Comparison of ENCODE assay signal across 8 mouse cellular contexts in genomic region chr2:127541185-127541584, GRCm38 (mm10). TPM values are rescaled to one million over a fixed set of nuclear protein-coding genes. Genes with fewer than 3 reads are reported as not detected.
DNase-seq lines count a peak whose midpoint lies in the region; ATAC-seq lines count a peak whose summit lies in the region.

Gene Prom2 (minus strand): TSS chr2:127541467.

- H3K4me2 ChIP-seq in embryonic facial prominence, embryonic 14.5 days (ENCODE audit: low read depth, low read length) = peak within 1 kb of the TSS; percentile 31
- H3K4me2 ChIP-seq in kidney, embryonic 14.5 days (replicated peaks; ENCODE audit: low read depth, low read length) = peak within 1 kb of the TSS; percentile 29
- H3K4me2 ChIP-seq in midbrain, embryonic 11.5 days = peak within 1 kb of the TSS; percentile 31

- ATAC-seq in embryonic facial prominence, embryonic 14.5 days (ENCODE audit: low read depth) = peak; percentile 82; the same call in 1 of the 2 replicates
- peak; percentile 82 for ATAC-seq in kidney, embryonic 14.5 days (ENCODE audit: low FRiP score, low TSS enrichment)
- no peak for ATAC-seq in midbrain, embryonic 11.5 days (ENCODE audit: low FRiP score)
- ATAC-seq in megakaryocyte progenitor cell, adult 5-6 weeks (replicated peaks; ENCODE audit: poor library complexity) = no peak

- no peaks in the 10 kb centered on the region for H3K4me1 ChIP-seq in embryonic facial prominence, embryonic 14.5 days (ENCODE audit: control insufficient read depth, insufficient read depth, low read length)
- 0 out of 2 replicates have a peak, but pooled peaks cover 5% of the 10 kb centered on the region for H3K4me1 ChIP-seq in kidney, embryonic 14.5 days (ENCODE audit: control insufficient read depth, insufficient read depth, low read length)
- H3K4me1 ChIP-seq in midbrain, embryonic 11.5 days (ENCODE audit: control insufficient read depth, insufficient read depth, low read length) = peaks cover 5% of the 10 kb centered on the region; the same call in 1 of the 2 replicates

- H3K4me3 ChIP-seq in embryonic facial prominence, embryonic 14.5 days (ENCODE audit: low read depth, low read length) = peak within 1 kb of the TSS; percentile 26
- H3K4me3 ChIP-seq in kidney, embryonic 14.5 days (ENCODE audit: low read length) = peak within 1 kb of the TSS; percentile 9
- H3K4me3 ChIP-seq in midbrain, embryonic 11.5 days (ENCODE audit: low read depth, low read length) = 0 out of 2 replicates have a peak within 1 kb of the TSS, but pooled peaks have one; percentile 7

- peak within 1 kb of the TSS; percentile 45 for H3K9ac ChIP-seq in embryonic facial prominence, embryonic 14.5 days (ENCODE audit: low read depth, low read length)
- H3K9ac ChIP-seq in kidney, embryonic 14.5 days (ENCODE audit: low read depth, low read length) = no peak within 1 kb of the TSS; the same call in 1 of the 2 replicates
- H3K9ac ChIP-seq in midbrain, embryonic 11.5 days (ENCODE audit: low read length) = peak within 1 kb of the TSS; percentile 38; the same call in 1 of the 2 replicates

- H3K9me3 ChIP-seq in embryonic facial prominence, embryonic 14.5 days (ENCODE audit: control insufficient read depth, low read length) = no peaks in the 10 kb centered on the region
- no peaks in the 10 kb centered on the region for H3K9me3 ChIP-seq in kidney, embryonic 14.5 days (ENCODE audit: control insufficient read depth, low read length)
- no peaks in the 10 kb centered on the region for H3K9me3 ChIP-seq in midbrain, embryonic 11.5 days (ENCODE audit: control insufficient read depth, low read length)

- H3K36me3 ChIP-seq in embryonic facial prominence, embryonic 14.5 days (ENCODE audit: control insufficient read depth, insufficient read depth, low read length) = no peaks in the 10 kb centered on the region
- no peaks in the 10 kb centered on the region for H3K36me3 ChIP-seq in kidney, embryonic 14.5 days (ENCODE audit: control insufficient read depth, insufficient read depth, low read length)
- no peaks in the 10 kb centered on the region for H3K36me3 ChIP-seq in midbrain, embryonic 11.5 days (ENCODE audit: control insufficient read depth, insufficient read depth, low read length)

- 4% methylated on average over 11 of the region's 29 CpGs for whole genome bisulfite sequencing in embryonic facial prominence, embryonic 14.5 days
- WGBS in kidney, embryonic 14.5 days = 1% methylated on average over 29 of the region's 29 CpGs
- 2% methylated on average over 28 of the region's 29 CpGs for WGBS in midbrain, embryonic 11.5 days

- H3K27ac ChIP-seq in embryonic facial prominence, embryonic 14.5 days (replicated peaks; ENCODE audit: low read depth, low read length) = no peak within 1 kb of the TSS
- no peak within 1 kb of the TSS for H3K27ac ChIP-seq in kidney, embryonic 14.5 days (ENCODE audit: low read depth, low read length)
- H3K27ac ChIP-seq in midbrain, embryonic 11.5 days (ENCODE audit: low read depth, low read length) = no peak within 1 kb of the TSS

- H3K27me3 ChIP-seq in embryonic facial prominence, embryonic 14.5 days (replicated peaks; ENCODE audit: control insufficient read depth, insufficient read depth, low read length) = peaks cover 51% of the 10 kb centered on the region
- H3K27me3 ChIP-seq in kidney, embryonic 14.5 days (ENCODE audit: control insufficient read depth, insufficient read depth, low read length) = peaks cover 49% of the 10 kb centered on the region
- H3K27me3 ChIP-seq in midbrain, embryonic 11.5 days (ENCODE audit: control insufficient read depth, insufficient read depth, low read length) = peaks cover 35% of the 10 kb centered on the region

- DNase-seq in cerebellum, adult 11 months = peak; percentile 44
- DNase-seq in cerebellum, adult 9-10 months = no peak
- DNase-seq in embryonic facial prominence, embryonic 14.5 days (ENCODE audit: low spot score) = peak; percentile 39
- DNase-seq in midbrain, embryonic 11.5 days (ENCODE audit: low spot score, missing footprints) = no peak
- no peak for DNase-seq in thymus, postnatal 36 days
- DNase-seq in right cerebral cortex, postnatal 25 days = no peak

RNA-seq across cellular contexts. Expression of gene Prom2, which starts in this region (rescaled TPM):
- 3.3 and 4.1 TPM in 2 replicates for polyA plus RNA-seq in embryonic facial prominence, embryonic 14.5 days (2014; fragmentation: Nextera tagmentation; extraction: Ambion mirVana)
- 1.4 and 1.9 TPM in 2 replicates for polyA plus RNA-seq in kidney, embryonic 14.5 days (2014; fragmentation: Nextera tagmentation; extraction: Ambion mirVana)
- polyA plus RNA-seq in midbrain, embryonic 11.5 days (2014; fragmentation: Nextera tagmentation; extraction: Ambion mirVana) = 0.32 TPM in 1 of 2 replicates, not detected in the other
- total RNA-seq in megakaryocyte progenitor cell, adult 5-6 weeks (2015) = not detected in 2 replicates
- total RNA-seq in megakaryocyte progenitor cell, adult 5-6 weeks (2017) = not detected in 2 replicates

Comparison
In these comparisons a context has a peak if more than half of its experiments do, and no peak if none do; other contexts are left out.
1. DNase-seq: peak in cerebellum, adult 11 months (single experiment) and embryonic facial prominence, embryonic 14.5 days (single experiment); none in cerebellum, adult 9-10 months (single experiment), midbrain, embryonic 11.5 days (single experiment), thymus, postnatal 36 days (0 of 2) and right cerebral cortex, postnatal 25 days (single experiment).
2. ATAC-seq: peak in embryonic facial prominence, embryonic 14.5 days (single experiment) and kidney, embryonic 14.5 days (single experiment); none in midbrain, embryonic 11.5 days (single experiment) and megakaryocyte progenitor cell, adult 5-6 weeks (single experiment).
3. Peak in every context shown above with its lines, with median percentiles within 50 percentile points of each other: H3K4me2 ChIP-seq and H3K4me3 ChIP-seq.